Mouse (Mus musculus) left cerebral cortex, postnatal 10 days (tissue): ENCODE results near the gene Slc27a4. TPM values are rescaled to one million over a fixed set of nuclear protein-coding genes. Genes with fewer than 3 reads are reported as not detected.

Source experiments
- DNase-seq, 2 experiments: peaks; one replicate each; pipeline ENCODE4 v3.0.0; 2021 to 2022; ENCODE audit warnings: low spot score in 2 of 2, mixed read lengths in 1 of 2; ENCODE audit errors: extremely low spot score in 1 of 2
- intact Hi-C: fragments of 180-260 bp; cut with DNase I; formaldehyde crosslinking; loops from one replicate; pipeline ENCODE4 v1.15.1; 2025
- total RNA-seq, 2 experiments: library from RNA; stranded (reverse); gene quantifications; 2 replicates each; pipeline ENCODE4 v1.2.3; 2021

The Slc27a4 gene
- total RNA-seq, 2 experiments from 2014 or later, result 96.5 to 100.0 TPM

DNA sequence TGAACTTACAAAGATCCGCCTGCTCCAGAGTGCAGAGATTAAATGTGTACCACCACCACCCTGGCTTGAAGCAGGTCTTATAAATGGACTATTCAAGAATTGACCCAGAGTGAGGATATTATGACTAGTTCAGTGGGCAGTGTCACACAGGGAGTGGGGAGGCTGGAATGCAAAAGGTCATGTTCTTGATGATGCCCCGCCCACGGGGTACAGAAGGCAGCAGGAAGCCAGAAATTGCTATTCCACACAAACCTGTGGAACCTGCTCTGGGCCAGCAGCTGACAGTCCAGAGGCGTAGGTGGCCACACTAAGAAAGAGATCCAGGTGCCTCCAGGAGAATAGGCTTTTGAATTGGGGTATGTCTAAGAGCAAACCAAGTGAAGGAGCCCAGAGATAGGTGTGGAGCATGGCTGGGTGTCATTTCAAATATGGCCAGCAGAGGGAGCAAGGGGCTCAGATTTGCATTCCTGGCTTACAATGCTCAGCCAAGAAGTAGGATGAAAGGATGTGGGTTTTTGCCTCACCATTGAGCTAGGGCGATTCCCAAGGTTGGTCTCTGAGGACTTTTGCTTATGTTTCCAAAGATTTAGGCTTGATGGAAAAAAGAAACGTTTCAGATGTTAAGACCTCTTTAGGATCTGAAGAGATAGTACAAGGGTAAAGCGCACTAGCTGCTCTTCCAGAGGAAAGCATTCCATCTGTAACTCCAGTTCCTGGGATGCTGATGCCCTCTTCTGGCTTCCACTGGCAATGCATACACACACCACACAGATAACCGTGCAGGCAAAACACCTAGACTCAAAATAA lies 15.2 kb downstream of the Slc27a4 start:
- peak; percentile 79 to 85 for DNase-seq
- intact Hi-C loops, result loop anchor here (2.0 kb wide), 1 partner anchor 41 kb away; no protein-coding TSS in a partner anchor

DNA sequence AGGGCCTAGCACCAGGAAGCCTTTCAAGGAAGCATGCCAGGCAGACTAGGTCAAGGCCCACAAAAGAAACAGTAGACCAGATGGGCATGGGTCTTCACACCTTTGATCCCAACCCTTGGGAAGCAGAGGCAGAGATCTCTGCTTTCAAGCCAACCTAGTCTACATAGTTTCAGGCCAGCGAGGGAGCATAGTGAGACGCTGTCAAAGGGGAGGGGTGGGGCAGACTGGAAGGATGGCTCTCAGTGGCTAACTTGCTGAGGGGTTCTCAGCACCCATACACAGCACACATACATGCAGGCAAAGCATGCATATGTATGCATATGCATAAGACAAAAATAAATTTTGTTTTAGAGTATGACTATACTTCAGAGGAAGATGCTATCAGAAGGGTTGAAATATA lies 16.9 kb downstream of the Slc27a4 start:
- DNase-seq, result no peak
- intact Hi-C loops, result loop anchor here (2.0 kb wide), 1 partner anchor 39 kb away; no protein-coding TSS in a partner anchor

DNA sequence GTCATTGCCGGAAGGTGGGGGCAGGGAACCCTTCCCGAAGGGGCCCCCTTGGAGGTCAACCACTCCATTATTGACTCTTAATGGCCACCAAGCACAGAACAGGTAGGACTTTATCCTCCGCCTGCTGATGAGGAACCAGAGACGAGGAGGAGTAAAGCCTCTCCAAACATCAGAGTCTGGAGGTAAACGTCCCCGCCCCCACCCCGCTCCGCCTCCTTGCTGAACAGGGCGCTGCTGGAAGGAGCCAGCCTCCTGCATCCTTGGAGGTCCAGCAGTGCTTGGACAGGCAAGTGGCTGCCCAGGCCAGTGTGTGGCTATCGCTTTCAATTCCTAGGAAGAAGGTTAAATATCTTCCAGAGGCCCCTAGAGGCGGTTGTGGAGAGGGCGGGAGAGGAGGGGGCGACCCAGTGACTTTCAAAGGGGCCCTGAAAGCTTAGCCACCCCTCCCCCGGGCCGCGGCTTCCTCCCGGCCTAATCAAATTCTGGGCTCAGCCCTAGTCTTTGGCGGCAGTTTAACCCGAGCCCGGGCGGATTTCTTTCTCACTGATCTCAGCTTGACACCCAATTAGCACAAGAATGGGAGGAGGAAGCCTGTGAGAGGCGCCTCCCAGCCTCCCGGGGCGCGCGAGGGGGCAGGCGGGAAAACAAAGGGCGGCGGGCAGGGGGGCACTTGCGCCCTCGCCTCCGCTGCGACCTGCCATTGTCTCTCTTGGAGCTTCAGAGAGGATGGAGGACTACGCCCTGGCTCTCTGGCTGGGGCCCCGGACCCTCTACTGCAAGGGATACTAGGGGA lies 17.8 kb downstream of the Slc27a4 start, which contains the start of gene Urm1:
TSS of gene Urm1 (plus strand) at position 51 of the 793 bp plus-strand sequence.
- intact Hi-C loops, result no loop called here
- peak; percentile 63 to 88 for DNase-seq

DNA sequence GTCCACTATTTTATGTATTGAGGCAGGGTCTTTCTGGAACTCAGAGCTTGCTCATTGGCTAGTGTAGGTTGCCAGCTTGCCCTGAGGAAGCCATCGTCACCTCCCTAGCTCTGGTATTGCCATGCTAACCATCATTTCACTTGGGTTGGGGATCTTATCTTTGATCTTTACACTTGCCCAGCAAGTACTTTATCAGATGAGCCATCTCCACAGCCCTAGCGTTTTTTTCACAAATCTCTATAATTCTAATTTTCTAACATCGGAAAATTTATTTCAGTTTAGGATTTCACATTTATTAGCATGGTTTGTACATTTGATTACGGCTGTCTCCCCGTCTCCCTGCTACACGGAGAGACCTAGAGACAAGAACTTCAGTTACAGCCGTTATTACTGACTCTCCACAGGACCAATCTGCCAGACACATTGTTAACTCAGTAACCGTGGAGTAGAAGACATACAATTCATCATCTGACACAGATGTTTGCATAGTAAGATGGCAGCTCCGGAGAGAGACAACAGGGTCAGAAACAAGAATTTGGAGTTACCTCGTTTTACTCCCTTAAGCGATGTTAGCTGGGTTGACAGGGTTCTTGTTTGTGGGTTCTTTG lies 24.0 kb downstream of the Slc27a4 start:
- intact Hi-C loops, result no loop called here
- no peak for DNase-seq

DNA sequence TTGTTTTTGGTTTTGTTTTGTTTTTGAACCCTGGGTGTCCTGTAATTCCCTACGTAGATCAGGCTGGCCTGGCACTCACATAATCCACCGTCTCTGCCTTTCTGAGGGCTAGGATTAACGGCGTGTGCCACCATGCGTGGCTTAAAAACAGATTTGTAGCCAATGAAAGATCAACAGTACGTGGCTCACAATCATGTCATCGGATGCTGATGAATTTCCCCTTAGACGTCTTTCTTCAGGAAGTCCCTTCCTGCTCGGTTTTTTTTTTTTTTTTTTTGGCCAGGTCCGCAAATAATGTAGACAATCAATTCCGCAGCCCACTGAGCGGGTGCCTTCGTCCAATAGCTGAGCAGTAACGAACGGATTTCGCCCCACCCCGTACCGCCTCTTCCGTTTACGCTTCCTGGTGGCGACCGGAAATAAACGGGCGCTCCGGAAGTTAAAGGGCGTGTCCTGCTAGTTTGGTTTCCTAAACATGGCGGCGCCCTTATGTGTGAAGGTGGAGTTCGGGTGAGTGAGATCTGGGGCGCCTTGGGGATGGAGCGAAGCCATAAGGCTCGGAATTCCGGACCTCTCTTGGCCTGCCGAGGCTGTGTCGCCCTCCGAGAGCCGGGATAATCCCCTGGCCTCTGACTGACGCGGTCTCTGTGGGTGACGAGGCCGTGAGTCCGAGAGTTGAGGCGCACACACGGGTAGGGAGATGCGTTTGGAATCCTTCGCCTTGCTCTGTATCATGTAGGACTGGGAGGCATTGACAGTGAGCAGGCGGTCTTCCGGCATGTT lies 24.7 kb downstream of the Slc27a4 start:
- DNase-seq, result peak; percentile 94 to 97
- intact Hi-C loops, result no loop called here

DNA sequence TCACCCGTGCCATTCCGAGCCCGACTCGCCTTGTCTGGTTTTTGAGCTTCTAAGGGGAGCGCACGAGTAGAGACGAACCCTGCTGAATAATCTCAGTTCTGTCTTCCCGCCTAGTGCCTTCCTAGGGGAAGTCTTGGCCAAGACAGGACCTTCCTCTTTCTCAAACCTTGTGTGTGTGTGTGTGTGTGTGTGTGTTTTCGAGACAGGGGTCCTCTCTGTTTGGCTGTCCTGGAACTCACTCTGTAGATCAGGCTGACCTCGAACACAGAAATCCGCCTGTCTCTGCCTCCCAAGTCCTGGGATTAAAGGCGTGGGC lies 25.2 kb downstream of the Slc27a4 start:
- no peak for DNase-seq
- intact Hi-C loops, result no loop called here

DNA sequence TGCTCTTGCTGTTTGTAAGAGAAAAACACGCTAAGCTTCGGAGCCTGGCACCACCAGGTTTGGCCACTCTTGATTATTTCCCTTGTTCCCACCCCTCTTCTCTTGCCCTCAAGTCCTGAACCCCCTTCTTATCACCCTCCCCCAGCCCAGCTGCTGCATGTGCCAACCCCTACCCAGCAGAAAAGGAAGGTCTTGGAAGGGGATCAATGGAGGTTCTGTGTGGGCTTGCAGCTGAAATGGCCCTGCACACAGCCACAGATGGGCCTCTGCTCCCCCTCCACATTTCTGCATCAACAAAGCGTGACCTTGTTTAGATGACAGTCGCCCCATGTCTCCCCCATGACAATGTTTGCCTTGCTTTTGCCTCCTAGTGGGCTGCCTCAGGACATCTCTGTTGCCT lies 28.7 kb downstream of the Slc27a4 start:
- intact Hi-C loops, result no loop called here
- DNase-seq, result peak in 1 of 2 experiments; percentile 52

DNA sequence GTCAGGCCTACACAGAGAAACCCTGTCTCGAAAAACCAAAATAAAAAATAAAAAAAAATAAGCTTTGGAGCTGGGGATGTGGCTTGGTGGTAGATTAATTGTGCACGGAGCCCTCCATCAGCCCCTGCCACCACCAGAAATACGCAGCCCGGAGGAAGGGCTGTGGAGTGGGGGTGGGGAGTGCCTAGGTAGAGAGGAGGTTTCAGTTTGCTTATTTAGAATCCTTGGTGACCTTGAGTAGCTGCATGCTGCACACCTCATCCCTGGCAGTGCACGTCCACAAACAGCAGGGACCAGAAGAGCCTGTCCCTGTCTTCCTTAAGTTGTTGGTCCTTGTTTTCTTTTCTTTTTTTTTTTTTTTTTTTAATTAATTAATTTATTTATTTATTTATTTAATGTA lies 31.4 kb downstream of the Slc27a4 start:
- intact Hi-C loops, result no loop called here
- DNase-seq, result no peak

DNA sequence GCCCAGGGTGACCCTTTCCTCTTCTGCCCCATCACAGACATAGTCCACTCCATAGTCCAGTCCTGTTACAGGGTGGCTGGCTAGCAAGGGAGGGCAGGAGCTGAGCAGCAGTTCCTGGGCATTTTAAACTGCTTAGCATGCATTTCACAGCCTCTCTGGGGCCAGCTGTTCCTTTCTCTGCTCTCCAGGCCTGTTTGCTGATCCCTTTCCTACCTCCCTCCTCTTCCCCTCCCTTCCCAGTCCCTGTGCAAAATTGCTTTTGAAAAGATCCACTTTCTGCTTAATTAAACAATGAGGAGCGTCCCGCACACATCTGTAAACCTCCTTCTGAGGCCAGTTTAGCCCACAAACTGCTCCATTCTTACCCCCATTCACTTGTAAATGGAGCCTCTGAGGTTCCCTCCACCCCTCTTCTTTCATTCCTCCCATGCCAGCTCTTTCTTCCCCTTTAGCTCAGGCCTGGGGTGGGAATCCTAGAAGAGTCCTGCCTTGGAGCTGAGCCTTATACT lies 33.0 kb downstream of the Slc27a4 start:
- intact Hi-C loops, result no loop called here
- DNase-seq, result no peak

DNA sequence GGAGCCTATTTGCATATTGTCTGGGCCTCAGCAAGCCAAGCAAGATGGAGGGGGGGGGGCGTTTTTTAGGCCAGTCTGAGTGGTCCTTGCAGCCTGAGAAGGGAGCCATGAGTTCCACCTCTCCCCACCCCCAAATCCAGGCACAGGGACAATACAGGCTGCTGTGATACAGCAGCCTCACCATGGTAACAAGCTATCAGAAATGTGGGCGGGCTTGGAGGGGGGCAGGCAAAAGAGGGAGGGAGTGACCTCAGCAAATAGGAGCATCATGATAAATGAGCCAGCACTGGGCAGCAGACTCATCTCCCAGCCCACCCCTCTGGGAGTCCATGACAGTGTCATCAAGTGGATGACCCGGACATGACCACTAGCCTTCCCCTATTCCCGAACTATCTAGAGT lies 37.0 kb downstream of the Slc27a4 start:
- intact Hi-C loops, result no loop called here
- no peak for DNase-seq

DNA sequence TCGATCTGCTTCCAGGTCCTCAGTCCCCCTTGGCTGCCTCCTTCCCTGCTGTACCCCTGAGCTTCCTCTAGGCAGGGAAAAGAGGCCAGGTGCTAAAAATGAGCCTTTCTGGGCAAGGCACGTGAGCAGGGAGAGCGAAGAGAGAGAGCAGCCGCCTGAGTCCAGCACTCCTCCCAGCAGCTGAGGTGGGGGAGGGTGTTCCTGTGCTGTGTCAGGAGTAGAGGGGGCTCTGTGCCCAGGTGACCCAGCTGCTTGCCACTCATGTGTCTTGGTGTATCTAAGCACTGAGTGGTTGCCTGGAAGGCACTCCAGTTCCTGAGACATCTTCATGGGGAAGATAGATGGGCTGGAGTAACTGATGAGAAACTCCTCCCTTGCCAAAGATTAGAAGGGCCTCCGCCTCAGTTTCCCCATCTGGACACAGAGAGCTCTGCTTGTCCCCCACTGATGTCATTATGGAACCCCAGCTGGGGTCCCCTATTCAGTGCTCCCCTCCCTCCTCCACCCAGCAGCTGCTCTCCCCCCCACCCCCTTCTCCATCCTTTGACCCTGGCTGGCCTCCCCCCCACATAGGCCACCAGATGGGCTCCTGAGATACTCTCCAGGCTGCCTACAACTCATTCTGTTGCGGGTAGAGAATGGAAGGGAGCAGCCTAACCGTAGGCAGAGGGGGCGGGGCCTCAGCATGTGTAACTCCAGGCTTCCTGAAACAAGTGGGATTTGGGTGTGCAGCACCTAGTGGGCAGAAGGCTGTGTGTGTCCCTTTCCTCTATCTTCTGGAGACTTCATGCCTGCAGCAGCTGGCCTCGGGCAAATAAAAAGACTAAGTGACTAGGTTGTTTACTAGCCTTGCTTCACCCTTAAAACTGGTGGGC lies 41.0 kb downstream of the Slc27a4 start:
- intact Hi-C loops, result no loop called here
- DNase-seq, result peak in 1 of 2 experiments; percentile 55

DNA sequence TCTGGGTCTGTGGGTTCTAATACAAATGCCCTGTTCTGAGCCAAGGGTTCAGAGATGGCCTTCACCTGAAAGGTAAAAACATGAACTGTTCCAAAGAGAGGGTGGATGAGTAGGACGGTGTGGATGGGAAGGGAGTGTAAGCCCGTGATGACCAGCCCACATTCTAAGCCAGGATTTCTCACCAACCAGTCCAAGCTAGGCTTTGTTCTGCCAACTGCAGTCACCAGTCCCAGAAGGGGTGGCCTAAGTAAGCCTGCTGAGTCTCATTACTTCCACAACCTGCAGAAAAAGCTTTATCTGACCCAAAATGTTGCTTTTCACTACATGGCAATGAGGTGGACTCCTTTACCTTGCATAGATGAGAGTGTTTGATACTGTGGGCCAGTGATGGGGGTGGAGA lies 41.7 kb downstream of the Slc27a4 start:
- intact Hi-C loops, result no loop called here
- no peak for DNase-seq

DNA sequence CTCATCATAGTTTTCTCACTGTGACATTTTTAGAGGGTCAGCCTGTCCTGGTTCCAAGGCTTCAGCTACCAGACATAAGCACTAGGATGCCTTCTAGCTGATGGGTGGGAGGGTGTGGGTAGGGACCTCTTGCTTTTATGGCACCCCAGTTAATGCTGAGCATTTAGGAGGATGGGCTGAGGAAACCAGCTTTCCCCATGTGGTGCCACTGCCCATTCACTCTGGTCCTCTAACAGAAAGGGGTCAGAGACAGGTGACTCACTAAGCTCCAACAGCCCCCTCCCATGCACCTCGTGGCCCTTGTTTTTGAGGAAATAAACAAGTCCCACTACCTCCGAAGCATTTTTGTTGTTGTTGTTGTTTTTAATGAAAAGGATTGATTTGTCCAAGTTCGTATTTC lies 42.2 kb downstream of the Slc27a4 start:
- intact Hi-C loops, result no loop called here
- DNase-seq, result no peak

DNA sequence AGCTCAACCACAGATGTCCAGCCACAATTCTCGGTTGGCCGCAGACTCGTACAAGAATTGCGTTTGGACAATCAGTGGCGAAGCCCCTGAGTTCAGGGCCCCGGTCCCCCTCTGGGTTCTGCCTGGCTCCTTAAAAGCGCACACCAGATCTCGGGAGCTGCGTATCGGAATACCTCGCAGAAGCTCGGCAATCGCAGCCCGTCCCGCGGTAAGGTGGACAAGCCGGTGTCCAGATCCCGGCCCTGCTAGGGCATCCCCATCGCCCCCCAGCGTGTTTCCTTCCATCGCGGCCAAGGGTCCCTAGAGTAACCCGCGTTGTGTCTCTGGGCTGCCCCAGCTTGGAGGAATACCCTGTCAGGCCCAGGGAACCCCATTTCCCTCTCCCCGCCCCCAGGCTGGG lies 43.2 kb downstream of the Slc27a4 start:
- DNase-seq, result peak in 1 of 2 experiments; percentile 20
- intact Hi-C loops, result no loop called here

DNA sequence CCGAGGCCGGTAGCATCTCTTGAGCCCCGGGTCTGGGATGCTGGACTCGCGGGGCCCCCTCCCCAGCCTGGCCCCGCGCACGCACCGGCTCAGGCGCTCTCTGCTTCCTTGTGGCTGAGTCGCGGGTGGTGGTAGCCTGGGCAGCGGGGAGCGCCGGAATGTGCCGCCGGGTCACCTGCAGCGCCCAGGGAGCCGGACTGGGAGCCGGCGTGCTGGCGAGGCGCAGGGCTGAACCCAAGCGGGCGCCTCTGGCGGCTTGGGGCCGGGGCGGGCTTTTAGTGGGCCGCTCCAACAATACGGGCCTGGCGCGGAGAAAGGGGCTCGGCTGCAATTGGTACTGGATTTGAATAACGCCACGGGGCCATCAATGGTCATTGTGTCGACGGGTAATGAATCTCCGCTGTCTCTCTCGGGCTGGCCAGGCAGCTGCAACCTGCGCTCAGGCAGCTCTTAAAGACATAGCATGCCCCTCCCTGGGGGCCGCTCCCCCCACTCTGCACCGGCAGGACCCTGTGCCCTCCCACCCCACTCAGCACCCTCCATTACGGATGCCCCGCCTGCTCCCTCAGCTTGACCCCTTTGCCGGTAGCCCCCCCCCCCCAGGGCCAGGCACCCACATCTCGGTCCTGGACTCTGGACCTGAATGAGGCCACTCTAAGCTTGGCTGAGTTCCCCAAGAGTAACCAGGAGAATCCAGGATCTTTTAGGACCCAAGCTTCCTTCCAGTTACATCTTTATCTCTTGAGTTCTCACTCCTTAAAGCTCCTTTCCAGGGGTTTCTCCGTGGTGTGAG lies 43.8 kb downstream of the Slc27a4 start:
- DNase-seq, result peak in 1 of 2 experiments; percentile 57
- intact Hi-C loops, result no loop called here

DNA sequence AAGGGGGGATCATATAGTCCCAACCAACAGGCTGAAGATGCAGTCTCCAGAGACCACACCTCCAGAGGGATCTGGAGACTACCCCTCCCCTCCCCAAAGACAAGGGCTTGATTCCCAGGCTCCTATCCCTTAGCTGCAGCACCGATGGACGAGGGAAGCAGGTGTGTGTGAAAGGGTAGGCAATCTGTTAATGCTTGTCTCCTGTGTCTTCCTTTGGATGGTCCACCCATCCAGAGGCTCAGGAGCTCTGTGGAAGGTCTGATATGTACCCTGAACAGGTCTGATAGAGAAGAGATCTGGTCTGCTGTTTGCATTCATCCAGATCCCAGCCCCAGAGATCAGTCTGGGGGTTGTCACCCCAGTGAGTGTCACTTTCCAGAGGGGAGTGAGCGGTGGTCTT lies 44.5 kb downstream of the Slc27a4 start:
- intact Hi-C loops, result no loop called here
- DNase-seq, result no peak

DNA sequence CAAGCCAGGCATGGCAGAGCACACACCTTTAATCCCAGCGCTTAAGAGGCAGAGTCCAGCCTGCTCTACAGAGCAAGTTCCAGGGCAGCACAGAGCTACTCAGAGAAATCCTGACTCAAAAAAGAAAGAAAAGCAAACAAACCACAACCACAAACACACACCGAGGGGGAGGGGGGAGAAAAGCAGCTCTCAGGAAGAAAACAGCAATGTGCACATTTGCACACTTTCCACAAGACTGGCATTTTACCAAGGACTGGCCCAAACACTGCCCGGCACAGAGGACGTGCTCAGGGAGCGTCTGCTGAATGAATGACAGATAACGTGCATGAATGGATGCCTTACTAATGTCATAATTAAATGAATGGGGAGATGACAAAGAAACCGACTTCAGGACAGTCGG lies 46.6 kb downstream of the Slc27a4 start:
- no peak for DNase-seq
- intact Hi-C loops, result no loop called here
